Mouse (Mus musculus): ENCODE data around the gene Cep112. TPM values are rescaled to one million over a fixed set of nuclear protein-coding genes. Genes with fewer than 3 reads are reported as not detected.

The Cep112 gene
- polyA plus RNA-seq, 1 experiment from 2014 or later: 12.7 TPM

DNA sequence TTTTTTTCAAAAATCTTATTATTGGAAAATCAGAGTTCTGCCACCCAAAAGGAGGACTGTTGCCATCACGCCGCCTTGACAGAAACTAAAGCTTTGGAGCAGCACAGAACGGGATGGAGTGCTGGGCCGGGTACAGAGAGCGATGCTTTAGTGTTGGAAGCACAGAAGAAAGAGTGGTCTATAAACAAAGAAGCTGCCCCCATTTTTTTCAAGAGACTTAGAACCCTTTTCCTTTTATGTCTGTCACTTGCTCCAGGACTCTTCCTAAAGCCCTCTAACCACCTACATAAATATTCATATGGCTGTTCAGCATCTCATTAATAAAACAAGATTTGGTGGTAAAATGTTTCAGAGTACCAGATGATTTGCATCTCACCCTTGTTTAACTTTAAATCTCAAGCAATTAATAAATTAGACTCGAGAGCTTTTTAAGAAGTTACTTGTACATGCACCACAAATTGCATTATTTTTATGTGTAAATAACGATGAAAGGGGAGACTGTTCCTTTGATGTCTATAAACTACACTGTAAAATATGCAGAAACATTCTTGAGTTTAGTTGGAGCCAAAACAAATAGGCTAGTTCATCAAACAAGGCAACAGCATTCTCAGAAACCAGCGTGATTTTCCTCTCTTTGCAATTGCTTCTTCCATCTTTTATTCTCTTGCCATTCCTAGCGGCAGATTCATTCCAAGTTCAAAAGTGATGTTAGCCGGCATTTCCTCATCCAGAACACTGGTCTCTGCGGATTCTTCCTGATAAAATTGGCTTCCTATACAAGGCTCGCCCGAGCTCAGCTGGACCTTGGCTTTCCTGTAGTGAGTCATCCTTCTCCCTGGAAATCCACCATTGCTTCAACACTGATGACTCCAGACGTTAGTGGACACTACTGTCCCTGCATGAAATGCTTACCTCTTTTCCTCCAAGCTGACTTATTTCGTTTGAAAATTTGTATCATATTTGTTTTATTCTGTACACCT lies 355.6 kb downstream of the Cep112 start:
- H3K9me3 ChIP-seq (ENCODE audit: control insufficient read depth, low read length): no peaks in the 10 kb centered on the region
- no peaks in the 10 kb centered on the region for H3K27me3 ChIP-seq (replicated peaks; ENCODE audit: control insufficient read depth, insufficient read depth, low read length)
- no peaks in the 10 kb centered on the region for H3K4me1 ChIP-seq (ENCODE audit: control insufficient read depth, insufficient read depth, low read depth, low read length)
- no peaks in the 10 kb centered on the region for H3K36me3 ChIP-seq (ENCODE audit: control insufficient read depth, insufficient read depth, low read length)
- H3K27ac ChIP-seq (ENCODE audit: low read depth, low read length): no peak overlapping the region
- no peak for ATAC-seq
- WGBS: 58% methylated on average over 15 of the region's 15 CpGs
- no peak overlapping the region for H3K4me3 ChIP-seq (ENCODE audit: low read length)
- H3K9ac ChIP-seq (ENCODE audit: low read depth, low read length): no peak overlapping the region
- H3K4me2 ChIP-seq (ENCODE audit: low read length): no peak overlapping the region

DNA sequence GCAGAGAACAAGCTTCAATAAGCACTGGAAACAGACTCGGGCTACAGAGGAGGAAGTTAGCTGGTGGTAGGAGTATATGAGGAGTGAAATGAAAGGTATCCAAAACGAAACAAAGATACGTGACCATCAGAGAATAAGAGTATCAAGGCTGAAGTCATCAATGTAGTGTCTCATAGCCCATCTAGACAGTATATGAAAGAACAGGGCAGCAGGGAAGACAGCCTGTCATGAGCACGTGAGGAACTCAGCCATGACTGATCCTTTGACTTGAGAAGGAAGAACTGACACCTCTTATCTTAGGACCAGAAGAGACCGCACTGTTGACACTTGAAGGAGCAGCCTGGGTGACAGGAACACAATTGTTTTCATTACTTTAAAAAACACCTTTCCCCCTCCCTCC lies 373.4 kb downstream of the Cep112 start:
- H3K27me3 ChIP-seq (replicated peaks; ENCODE audit: control insufficient read depth, insufficient read depth, low read length): no peaks in the 10 kb centered on the region
- H3K4me3 ChIP-seq (ENCODE audit: low read length): no peak overlapping the region
- H3K4me2 ChIP-seq (ENCODE audit: low read length): no peak overlapping the region
- no peak for ATAC-seq
- no peaks in the 10 kb centered on the region for H3K4me1 ChIP-seq (ENCODE audit: control insufficient read depth, insufficient read depth, low read depth, low read length)
- WGBS: 89% methylated on average over 5 of the region's 5 CpGs
- no peak overlapping the region for H3K9ac ChIP-seq (ENCODE audit: low read depth, low read length)
- no peaks in the 10 kb centered on the region for H3K9me3 ChIP-seq (ENCODE audit: control insufficient read depth, low read length)
- no peaks in the 10 kb centered on the region for H3K36me3 ChIP-seq (ENCODE audit: control insufficient read depth, insufficient read depth, low read length)
- no peak overlapping the region for H3K27ac ChIP-seq (ENCODE audit: low read depth, low read length)

GRCm38 (mm10) chr11:108799695-108800094 lies 374.7 kb downstream of the Cep112 start:
- Histone ChIP-seq H3K4me2 (ENCODE audit: low read length) (no peak overlapping the region), H3K27me3 (replicated peaks; ENCODE audit: control insufficient read depth, insufficient read depth, low read length) (no peaks in the 10 kb centered on the region), H3K4me3 (ENCODE audit: low read length) (no peak overlapping the region), H3K4me1 (ENCODE audit: control insufficient read depth, insufficient read depth, low read depth, low read length) (no peaks in the 10 kb centered on the region), H3K9ac (ENCODE audit: low read depth, low read length) (no peak overlapping the region), H3K36me3 (ENCODE audit: control insufficient read depth, insufficient read depth, low read length) (no peaks in the 10 kb centered on the region), H3K9me3 (ENCODE audit: control insufficient read depth, low read length) (no peaks in the 10 kb centered on the region), H3K27ac (ENCODE audit: low read depth, low read length) (no peak overlapping the region)
- 81% methylated on average over 3 of the region's 3 CpGs for WGBS
- no peak for ATAC-seq

GRCm38 (mm10) chr11:108804030-108804429 lies 379.0 kb downstream of the Cep112 start:
- Histone ChIP-seq H3K27me3 (replicated peaks; ENCODE audit: control insufficient read depth, insufficient read depth, low read length) (no peaks in the 10 kb centered on the region), H3K27ac (ENCODE audit: low read depth, low read length) (no peak overlapping the region), H3K4me1 (ENCODE audit: control insufficient read depth, insufficient read depth, low read depth, low read length) (no peaks in the 10 kb centered on the region), H3K9me3 (ENCODE audit: control insufficient read depth, low read length) (no peaks in the 10 kb centered on the region), H3K36me3 (ENCODE audit: control insufficient read depth, insufficient read depth, low read length) (no peaks in the 10 kb centered on the region), H3K4me2 (ENCODE audit: low read length) (no peak overlapping the region), H3K9ac (ENCODE audit: low read depth, low read length) (no peak overlapping the region), H3K4me3 (ENCODE audit: low read length) (no peak overlapping the region)
- WGBS: 48% methylated on average over 3 of the region's 3 CpGs
- no peak for ATAC-seq

- ATAC-seq: no peak
- Histone ChIP-seq H3K9ac (ENCODE audit: low read depth, low read length) (no peak overlapping the region), H3K9me3 (ENCODE audit: control insufficient read depth, low read length) (no peaks in the 10 kb centered on the region), H3K27ac (ENCODE audit: low read depth, low read length) (no peak overlapping the region), H3K4me1 (ENCODE audit: control insufficient read depth, insufficient read depth, low read depth, low read length) (no peaks in the 10 kb centered on the region), H3K4me3 (ENCODE audit: low read length) (no peak overlapping the region), H3K4me2 (ENCODE audit: low read length) (no peak overlapping the region), H3K36me3 (ENCODE audit: control insufficient read depth, insufficient read depth, low read length) (no peaks in the 10 kb centered on the region), H3K27me3 (replicated peaks; ENCODE audit: control insufficient read depth, insufficient read depth, low read length) (no peaks in the 10 kb centered on the region)
- WGBS: 83% methylated on average over 3 of the region's 3 CpGs
These were observed 381.0 kb downstream of the Cep112 start for GRCm38 (mm10) chr11:108805947-108806346.

DNA sequence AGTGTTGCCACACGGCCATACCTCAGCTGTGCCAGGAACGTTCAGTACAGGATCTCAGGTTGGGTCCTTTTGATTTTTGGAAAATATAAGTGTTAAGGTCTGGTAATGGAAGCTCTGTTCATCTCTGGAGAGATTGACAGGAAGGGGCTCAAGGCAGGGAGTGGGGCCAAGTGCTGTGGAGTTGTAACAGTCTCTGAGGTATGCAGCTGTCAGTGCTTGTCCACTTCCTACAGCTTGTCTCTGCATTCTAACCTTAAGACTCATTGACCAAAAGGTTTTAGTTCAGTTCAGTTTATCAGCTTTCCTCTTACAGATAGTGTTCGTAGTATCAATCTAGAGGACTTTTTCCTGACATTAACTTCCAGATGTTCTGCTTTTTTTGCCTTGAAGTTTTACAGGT lies 384.6 kb downstream of the Cep112 start:
- no peaks in the 10 kb centered on the region for H3K27me3 ChIP-seq (replicated peaks; ENCODE audit: control insufficient read depth, insufficient read depth, low read length)
- H3K4me3 ChIP-seq (ENCODE audit: low read length): no peak overlapping the region
- H3K4me1 ChIP-seq (ENCODE audit: control insufficient read depth, insufficient read depth, low read depth, low read length): no peaks in the 10 kb centered on the region
- no peak overlapping the region for H3K9ac ChIP-seq (ENCODE audit: low read depth, low read length)
- no peak overlapping the region for H3K4me2 ChIP-seq (ENCODE audit: low read length)
- ATAC-seq: no peak
- H3K36me3 ChIP-seq (ENCODE audit: control insufficient read depth, insufficient read depth, low read length): no peaks in the 10 kb centered on the region
- H3K27ac ChIP-seq (ENCODE audit: low read depth, low read length): no peak overlapping the region
- WGBS: 90% methylated on average over 3 of the region's 3 CpGs
- H3K9me3 ChIP-seq (ENCODE audit: control insufficient read depth, low read length): no peaks in the 10 kb centered on the region

- H3K27me3 ChIP-seq (replicated peaks; ENCODE audit: control insufficient read depth, insufficient read depth, low read length): no peaks in the 10 kb centered on the region
- 35% methylated on average over 4 of the region's 4 CpGs for WGBS
- H3K4me2 ChIP-seq (ENCODE audit: low read length): no peak overlapping the region
- H3K4me1 ChIP-seq (ENCODE audit: control insufficient read depth, insufficient read depth, low read depth, low read length): no peaks in the 10 kb centered on the region
- no peak overlapping the region for H3K9ac ChIP-seq (ENCODE audit: low read depth, low read length)
- no peak overlapping the region for H3K27ac ChIP-seq (ENCODE audit: low read depth, low read length)
- H3K9me3 ChIP-seq (ENCODE audit: control insufficient read depth, low read length): peaks cover 4% of the 10 kb centered on the region
- H3K36me3 ChIP-seq (ENCODE audit: control insufficient read depth, insufficient read depth, low read length): peaks cover 3% of the 10 kb centered on the region; the same call in 1 of the 2 replicates
- ATAC-seq: no peak
- no peak overlapping the region for H3K4me3 ChIP-seq (ENCODE audit: low read length)
These were observed 396.8 kb downstream of the Cep112 start for GRCm38 (mm10) chr11:108821771-108822170.

DNA sequence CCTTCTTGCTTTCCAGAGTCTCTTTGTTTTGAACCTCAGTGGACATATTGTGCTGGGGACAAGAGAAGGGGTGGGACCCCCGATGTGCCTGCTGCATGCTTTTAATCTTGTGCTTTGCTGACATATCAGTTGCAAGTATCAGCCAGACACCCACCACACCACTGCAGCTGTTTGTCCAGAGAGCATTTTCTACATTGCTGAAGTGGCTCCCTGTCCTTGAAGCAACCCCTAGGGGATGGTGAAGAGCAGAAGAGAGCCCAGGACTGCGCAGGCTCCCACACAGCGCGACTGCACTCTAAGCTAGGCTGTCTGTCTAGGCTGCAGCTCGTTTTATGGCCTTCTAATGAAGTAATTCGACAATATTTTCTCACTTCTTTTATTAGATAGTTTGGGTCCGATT lies 397.3 kb downstream of the Cep112 start:
- Histone ChIP-seq H3K4me1 (ENCODE audit: control insufficient read depth, insufficient read depth, low read depth, low read length) (no peaks in the 10 kb centered on the region), H3K4me2 (ENCODE audit: low read length) (no peak overlapping the region), H3K27me3 (replicated peaks; ENCODE audit: control insufficient read depth, insufficient read depth, low read length) (no peaks in the 10 kb centered on the region), H3K36me3 (ENCODE audit: control insufficient read depth, insufficient read depth, low read length) (peaks cover 3% of the 10 kb centered on the region; the same call in 1 of the 2 replicates), H3K4me3 (ENCODE audit: low read length) (no peak overlapping the region), H3K27ac (ENCODE audit: low read depth, low read length) (no peak overlapping the region), H3K9ac (ENCODE audit: low read depth, low read length) (no peak overlapping the region), H3K9me3 (ENCODE audit: control insufficient read depth, low read length) (peaks cover 4% of the 10 kb centered on the region)
- 62% methylated on average over 7 of the region's 7 CpGs for WGBS
- ATAC-seq: no peak

- no peaks in the 10 kb centered on the region for H3K27me3 ChIP-seq (replicated peaks; ENCODE audit: control insufficient read depth, insufficient read depth, low read length)
- ATAC-seq: no peak
These were observed 402.3 kb downstream of the Cep112 start for GRCm38 (mm10) chr11:108827321-108827720.

More at GRCm38 (mm10) chr11:108827321-108827720, 402.3 kb downstream of the Cep112 start:
- Histone ChIP-seq H3K9me3 (ENCODE audit: control insufficient read depth, low read length) (peaks cover 4% of the 10 kb centered on the region), H3K36me3 (ENCODE audit: control insufficient read depth, insufficient read depth, low read length) (peaks cover 3% of the 10 kb centered on the region; the same call in 1 of the 2 replicates), H3K4me2 (ENCODE audit: low read length) (no peak overlapping the region), H3K4me1 (ENCODE audit: control insufficient read depth, insufficient read depth, low read depth, low read length) (no peaks in the 10 kb centered on the region), H3K9ac (ENCODE audit: low read depth, low read length) (no peak overlapping the region), H3K4me3 (ENCODE audit: low read length) (no peak overlapping the region), H3K27ac (ENCODE audit: low read depth, low read length) (no peak overlapping the region)
